9 mouse cellular contexts compared by ENCODE assay signal in the genomic region with DNA sequence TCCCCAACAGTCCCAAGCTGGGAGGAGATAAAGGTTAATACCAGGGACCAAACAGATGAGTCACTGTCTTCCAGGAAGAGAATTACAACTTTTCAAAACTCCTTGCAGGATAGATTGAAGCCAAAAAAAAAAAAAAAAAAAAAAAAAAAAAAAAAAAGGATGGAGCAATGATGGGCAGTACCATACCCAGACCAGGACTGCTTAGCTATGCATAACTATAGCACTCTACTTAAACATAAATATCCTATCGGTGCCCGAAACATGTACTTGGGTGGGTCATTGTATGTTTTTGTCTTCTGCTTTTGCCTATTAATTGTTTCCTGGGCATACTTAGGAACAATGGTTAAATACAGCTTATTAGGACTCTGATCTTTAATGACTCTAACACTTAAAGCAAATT. TPM values are rescaled to one million over a fixed set of nuclear protein-coding genes. Genes with fewer than 3 reads are reported as not detected.
DNase-seq lines count a peak whose midpoint lies in the region; ATAC-seq and TF ChIP-seq lines count a peak whose summit lies in the region.
"Had no signal": no experiment of that assay in that cellular context is flagged by ENCODE, and none has a peak within 500 bp of the region (broad histone marks: within the 10 kb centered on the region; RNA-seq: fewer than 3 reads in every experiment).

No protein-coding gene starts in this region.

- no peak for TF ChIP-seq CTCF in MEL (IDR thresholded peaks at IDR 0.05 in 2 of 3, conservative IDR thresholded peaks at IDR 0.05 in 1 of 3; ENCODE audit: control insufficient read depth in 1 of 3, insufficient read depth in 1 of 3, low read depth in 2 of 3, low read length in 3 of 3, poor library complexity in 1 of 3, severe bottlenecking in 1 of 3)

- no peaks in the 10 kb centered on the region for H3K27me3 ChIP-seq in heart, embryonic 13.5 days (replicated peaks)
- no peaks in the 10 kb centered on the region for H3K27me3 ChIP-seq in MEL (ENCODE audit: control insufficient read depth in 1 of 2, insufficient read depth in 2 of 2, low read length in 2 of 2)
- H3K27me3 ChIP-seq in hindbrain, embryonic 12.5 days, result peaks cover 6% of the 10 kb centered on the region; the same call in 1 of the 2 replicates
- H3K27me3 ChIP-seq in midbrain, embryonic 10.5 days (ENCODE audit: low read depth, poor library complexity, severe bottlenecking), result no peaks in the 10 kb centered on the region

- peak overlapping the region; percentile 69 for H3K4me3 ChIP-seq in heart, embryonic 13.5 days
- H3K4me3 ChIP-seq in MEL (ENCODE audit: control insufficient read depth in 1 of 2, insufficient read depth in 1 of 2, low read depth in 2 of 2, low read length in 2 of 2), result peak overlapping the region; percentile 46 to 88
- peak overlapping the region; percentile 67; the same call in 1 of the 2 replicates for H3K4me3 ChIP-seq in hindbrain, embryonic 12.5 days
- H3K4me3 ChIP-seq in midbrain, embryonic 10.5 days, result peak overlapping the region; percentile 77

- DNase-seq in heart, adult 11 months, result no peak
- DNase-seq in MEL (ENCODE audit: low read depth, low spot score), result peak; percentile 29
- DNase-seq in midbrain, embryonic 10.5 days (ENCODE audit: low spot score), result no peak
- DNase-seq in embryo, embryonic 10 days (ENCODE audit: low spot score), result no peak
- no peak for DNase-seq in left cerebral cortex, postnatal 25 days (ENCODE audit: low spot score in 2 of 2)
- no peak for DNase-seq in kidney, postnatal 4 days

- peaks cover 8% of the 10 kb centered on the region for H3K36me3 ChIP-seq in heart, embryonic 13.5 days
- H3K36me3 ChIP-seq in MEL (ENCODE audit: control insufficient read depth in 1 of 2, insufficient read depth in 2 of 2, low read length in 2 of 2), result peaks cover 0 to 15% of the 10 kb centered on the region in 2 experiments; a peak in 2 of 4 replicates
- no peaks in the 10 kb centered on the region for H3K36me3 ChIP-seq in hindbrain, embryonic 12.5 days
- H3K36me3 ChIP-seq in midbrain, embryonic 10.5 days, result peaks cover 8% of the 10 kb centered on the region

- no peak overlapping the region for H3K9ac ChIP-seq in heart, embryonic 13.5 days
- peak overlapping the region; percentile 86 for H3K9ac ChIP-seq in MEL (ENCODE audit: control insufficient read depth, low read depth, low read length, poor library complexity, severe bottlenecking)
- H3K9ac ChIP-seq in hindbrain, embryonic 12.5 days, result no peak overlapping the region

- H3K9me3 ChIP-seq in heart, embryonic 13.5 days, result no peaks in the 10 kb centered on the region
- H3K9me3 ChIP-seq in MEL (replicated peaks; ENCODE audit: insufficient read depth, low read length), result no peaks in the 10 kb centered on the region
- no peaks in the 10 kb centered on the region for H3K9me3 ChIP-seq in hindbrain, embryonic 12.5 days (replicated peaks)
- H3K9me3 ChIP-seq in midbrain, embryonic 10.5 days (replicated peaks), result no peaks in the 10 kb centered on the region

- intact Hi-C loops in left cerebral cortex, postnatal 25 days (cut with DNase I), result loop anchor here (5.0 kb wide), 1 partner anchor 53 kb away; no protein-coding TSS in a partner anchor

- no peak for TF ChIP-seq EP300 in MEL (IDR thresholded peaks at IDR 0.05; ENCODE audit: low read depth in 1 of 2, low read length in 2 of 2)

- peak overlapping the region; percentile 73 for H3K4me2 ChIP-seq in heart, embryonic 13.5 days
- H3K4me2 ChIP-seq in hindbrain, embryonic 12.5 days (replicated peaks), result peak overlapping the region; percentile 69

- no peak overlapping the region for H3K27ac ChIP-seq in heart, embryonic 13.5 days (replicated peaks)
- no peak overlapping the region for H3K27ac ChIP-seq in MEL (ENCODE audit: control insufficient read depth, low read depth, low read length)
- H3K27ac ChIP-seq in hindbrain, embryonic 12.5 days, result no peak overlapping the region
- H3K27ac ChIP-seq in midbrain, embryonic 10.5 days (replicated peaks), result peak overlapping the region; percentile 95; the same call in 1 of the 2 replicates

- ATAC-seq in heart, embryonic 13.5 days (ENCODE audit: extremely low read depth, insufficient number of reproducible peaks, low FRiP score, low TSS enrichment), result no peak
- peak; percentile 70 for ATAC-seq in hindbrain, embryonic 12.5 days (ENCODE audit: low FRiP score)

- peaks cover 10% of the 10 kb centered on the region for H3K79me2 ChIP-seq in MEL (ENCODE audit: control insufficient read depth, insufficient read depth, low read length, poor library complexity)

- peaks cover 4% of the 10 kb centered on the region for H3K4me1 ChIP-seq in heart, embryonic 13.5 days
- H3K4me1 ChIP-seq in MEL (ENCODE audit: control insufficient read depth in 1 of 2, insufficient read depth in 2 of 2, low read length in 2 of 2), result peaks cover 2 to 11% of the 10 kb centered on the region in 2 experiments
- peaks cover 9% of the 10 kb centered on the region for H3K4me1 ChIP-seq in hindbrain, embryonic 12.5 days
- H3K4me1 ChIP-seq in midbrain, embryonic 10.5 days, result peaks cover 16% of the 10 kb centered on the region

- no peak for TF ChIP-seq RAD21 in MEL (IDR thresholded peaks at IDR 0.05; ENCODE audit: low read depth, low read length)

- 80% methylated on average over 2 of the region's 2 CpGs for WGBS in heart, embryonic 13.5 days
- WGBS in hindbrain, embryonic 12.5 days, result 83% methylated on average over 2 of the region's 2 CpGs
- WGBS in midbrain, embryonic 10.5 days, result 86% methylated on average over 2 of the region's 2 CpGs

- TF ChIP-seq POLR2A in MEL (IDR thresholded peaks at IDR 0.05; ENCODE audit: control insufficient read depth in 1 of 2, insufficient read depth in 1 of 2, low read depth in 1 of 2, low read length in 2 of 2, poor library complexity in 1 of 2), result no peak

TF ChIP-seq in MEL, 35 proteins besides CTCF, POLR2A, EP300 and RAD21:
- no peak for TF ChIP-seq KAT2A (conservative IDR thresholded peaks at IDR 0.05; ENCODE audit: low read depth, low read length)
- peak; percentile 73; the same call in 1 of the 2 replicates for TF ChIP-seq ZNF384 (IDR thresholded peaks at IDR 0.05; ENCODE audit: low read depth, low read length)

RNA-seq across cellular contexts. Expression of a gene that starts 0.5 kb away (rescaled TPM):
- 33.4 and 41.6 TPM in 2 replicates for polyA plus RNA-seq in heart, embryonic 13.5 days (2015; fragmentation: Nextera tagmentation; extraction: Ambion mirVana)
- total RNA-seq in MEL (2012; rRNA removed), result 11.7 and 12.0 TPM in 2 replicates
- polyA plus RNA-seq in MEL (2012; ENCODE audit: insufficient read depth in 1 of 2, insufficient read length in 2 of 2, low read depth in 1 of 2, low replicate concordance in 2 of 2, missing spikeins in 1 of 2), result 10 to 100 TPM in 1 of 2 experiments, not detected in 1; 19.0 TPM
- polyA plus RNA-seq in hindbrain, embryonic 12.5 days (2016; fragmentation: Nextera tagmentation; extraction: Ambion mirVana), result 20.3 and 22.6 TPM in 2 replicates
- 23.6 and 25.7 TPM in 2 replicates for polyA plus RNA-seq in midbrain, embryonic 10.5 days (2016; fragmentation: Nextera tagmentation; extraction: Ambion mirVana)
- total RNA-seq in left cerebral cortex, postnatal 25 days (2021), result 10 to 100 TPM; 21.6 to 24.3 TPM

RNA-seq across cellular contexts. Expression of a gene that starts 43.1 kb away (rescaled TPM):
- polyA plus RNA-seq in heart, embryonic 13.5 days (2015; fragmentation: Nextera tagmentation; extraction: Ambion mirVana), result 41.2 and 41.3 TPM in 2 replicates
- 0.23 and 0.27 TPM in 2 replicates for total RNA-seq in MEL (2012; rRNA removed)
- polyA plus RNA-seq in MEL (2012; ENCODE audit: insufficient read depth in 1 of 2, insufficient read length in 2 of 2, low read depth in 1 of 2, low replicate concordance in 2 of 2, missing spikeins in 1 of 2), result under 1 TPM in 1 of 2 experiments, not detected in 1; 0.77 TPM
- 68.3 and 78.9 TPM in 2 replicates for polyA plus RNA-seq in hindbrain, embryonic 12.5 days (2016; fragmentation: Nextera tagmentation; extraction: Ambion mirVana)
- 16.4 and 23.4 TPM in 2 replicates for polyA plus RNA-seq in midbrain, embryonic 10.5 days (2016; fragmentation: Nextera tagmentation; extraction: Ambion mirVana)
- 100 to 1,000 TPM; 147 to 179 TPM for total RNA-seq in left cerebral cortex, postnatal 25 days (2021)

RNA-seq across cellular contexts. Expression of a gene that starts 45.2 kb away (rescaled TPM):
- not detected in 2 replicates for polyA plus RNA-seq in heart, embryonic 13.5 days (2015; fragmentation: Nextera tagmentation; extraction: Ambion mirVana)
- not detected in 2 replicates for total RNA-seq in MEL (2012; rRNA removed)
- not detected for polyA plus RNA-seq in MEL (2012; ENCODE audit: insufficient read depth in 1 of 2, insufficient read length in 2 of 2, low read depth in 1 of 2, low replicate concordance in 2 of 2, missing spikeins in 1 of 2)
- not detected in 2 replicates for polyA plus RNA-seq in hindbrain, embryonic 12.5 days (2016; fragmentation: Nextera tagmentation; extraction: Ambion mirVana)
- not detected in 2 replicates for polyA plus RNA-seq in midbrain, embryonic 10.5 days (2016; fragmentation: Nextera tagmentation; extraction: Ambion mirVana)
- 1 to 10 TPM; 2.7 to 3.4 TPM for total RNA-seq in left cerebral cortex, postnatal 25 days (2021)
- polyA plus RNA-seq: small intestine, adult 2 months had no signal
